Mouse (Mus musculus) kidney, adult 2 months (tissue): ENCODE measurements around the gene Fbxl3.

ENCODE experiments used
- CTCF ChIP-seq: fragments of 200-500 bp; conservative IDR thresholded peaks from 2 replicates; pipeline ENCODE4 v1.5.1; 2011; ENCODE audit warnings: low read depth, mild to moderate bottlenecking, control low read depth, low read length, moderate library complexity, mixed read lengths; ENCODE audit not compliant: insufficient read depth, insufficient read length
- POLR2A ChIP-seq: fragments of 200-500 bp; IDR thresholded peaks from one replicate; pipeline ENCODE4 v1.6.1; 2011; ENCODE audit warnings: low read depth, low read length, control low read depth

GRCm38 (mm10) chr14:103033271-103033823, 66.0 kb downstream of the Fbxl3 start:
- TF ChIP-seq CTCF (no peak), POLR2A (no peak)
